Mouse (Mus musculus): ENCODE measurements around the gene Iqce.

The Iqce gene

DNA sequence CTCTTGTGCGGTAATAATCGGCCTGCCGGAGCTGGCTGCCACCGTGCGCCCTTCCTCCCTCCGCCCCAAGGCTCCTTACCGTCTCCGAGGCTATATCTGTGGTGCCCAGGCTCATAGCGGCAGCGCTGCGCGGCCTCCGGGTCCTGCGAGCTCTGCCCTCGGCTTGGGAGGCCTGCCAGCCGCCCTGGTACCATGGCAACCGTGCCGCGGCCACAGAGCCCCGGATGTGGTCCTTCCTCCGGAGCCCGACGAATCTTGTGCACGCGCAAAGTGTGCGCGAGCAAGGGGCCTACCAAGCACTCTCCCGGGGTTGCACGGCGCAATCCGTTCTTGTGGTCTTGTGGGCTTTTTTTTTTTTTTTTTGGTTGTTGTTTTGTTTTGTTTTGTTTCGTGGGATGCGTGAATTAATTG is at the start of gene Iqce:
TSS of gene Iqce (minus strand) at position 276 of the 411 bp plus-strand sequence.
- peak; percentile 94 for DNase-seq (ENCODE audit: low spot score)

DNA sequence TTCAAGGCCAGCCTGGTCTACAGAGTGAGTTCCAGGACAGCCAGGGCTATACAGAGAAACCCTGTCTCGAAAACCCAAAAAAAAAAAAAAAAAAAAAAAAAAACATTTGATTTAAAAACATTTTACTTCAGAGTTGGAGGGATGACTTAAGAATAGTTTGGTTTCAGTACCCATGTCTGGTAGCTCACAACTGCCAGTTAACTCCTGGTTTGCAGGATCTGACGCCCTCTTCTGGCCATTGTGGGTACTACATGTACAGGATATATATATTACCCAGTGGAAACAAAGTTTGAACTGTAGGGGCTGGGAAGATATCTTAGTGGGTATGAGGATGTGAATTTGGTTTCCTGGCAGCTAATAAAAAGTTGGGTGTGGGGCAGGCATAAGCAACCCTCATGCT is 48.7 kb upstream of the Iqce start:
- peak; percentile 52 for DNase-seq (ENCODE audit: low spot score)

DNA sequence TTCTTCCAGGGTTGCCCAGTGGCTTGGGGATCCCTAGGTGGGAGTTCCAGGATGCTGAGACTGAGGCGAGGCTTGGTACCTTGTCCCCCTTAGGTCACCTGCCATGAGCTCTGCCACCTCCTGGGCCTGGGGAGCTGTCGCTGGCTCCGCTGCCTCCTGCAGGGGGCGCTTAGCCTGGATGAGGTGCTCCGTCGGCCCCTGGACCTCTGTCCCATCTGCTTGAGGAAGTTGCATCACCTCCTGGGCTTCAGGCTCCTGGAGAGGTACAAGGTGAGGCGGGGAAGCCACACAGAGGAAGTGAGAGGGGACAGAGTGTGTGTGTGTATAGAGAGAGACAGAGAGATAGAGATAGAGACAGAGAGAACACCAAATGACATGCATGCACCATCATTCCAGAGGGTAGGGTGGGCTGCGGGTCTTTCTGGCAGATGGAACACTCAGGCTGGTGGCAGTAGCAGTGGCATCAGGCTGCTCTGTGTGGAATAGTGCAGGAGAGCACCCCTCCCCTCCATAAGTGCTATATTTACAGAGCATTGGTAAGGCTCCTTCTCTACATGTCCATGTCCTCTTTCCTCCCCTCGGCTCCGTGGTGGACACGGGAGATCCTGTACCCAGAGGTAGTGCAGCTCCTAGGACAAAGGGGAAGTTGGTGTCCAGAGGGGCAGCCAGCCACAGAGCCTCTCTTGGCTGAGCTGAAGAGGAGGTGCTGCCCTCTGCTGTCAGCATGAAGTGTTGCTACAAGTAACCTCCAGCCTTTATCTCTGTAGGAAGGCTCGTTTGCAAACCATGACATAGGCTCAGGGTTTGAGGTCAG is 47.1 kb upstream of the Iqce start:
- DNase-seq (ENCODE audit: low spot score), result peak; percentile 87

DNA sequence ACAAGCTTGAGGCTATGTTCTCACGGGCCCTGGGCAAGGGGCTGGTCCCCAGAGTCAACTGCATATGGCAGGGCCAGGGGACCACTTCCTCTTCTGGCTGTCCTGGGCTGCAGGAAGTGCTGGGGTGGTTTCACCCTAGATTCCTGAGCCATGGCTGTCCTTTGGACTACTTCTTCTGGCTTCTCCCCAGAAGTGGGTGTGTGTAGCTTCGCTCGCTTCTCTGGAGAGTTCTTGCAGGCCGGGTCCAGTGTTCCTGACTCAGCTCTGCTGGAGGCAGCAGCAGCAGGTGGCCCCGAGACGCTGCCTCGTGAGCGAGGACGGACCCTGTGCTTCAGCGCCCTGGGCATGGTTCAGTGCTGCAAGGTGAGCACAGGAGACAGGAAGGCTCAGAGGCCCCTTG is 46.2 kb upstream of the Iqce start:
- no peak for DNase-seq (ENCODE audit: low spot score)

DNA sequence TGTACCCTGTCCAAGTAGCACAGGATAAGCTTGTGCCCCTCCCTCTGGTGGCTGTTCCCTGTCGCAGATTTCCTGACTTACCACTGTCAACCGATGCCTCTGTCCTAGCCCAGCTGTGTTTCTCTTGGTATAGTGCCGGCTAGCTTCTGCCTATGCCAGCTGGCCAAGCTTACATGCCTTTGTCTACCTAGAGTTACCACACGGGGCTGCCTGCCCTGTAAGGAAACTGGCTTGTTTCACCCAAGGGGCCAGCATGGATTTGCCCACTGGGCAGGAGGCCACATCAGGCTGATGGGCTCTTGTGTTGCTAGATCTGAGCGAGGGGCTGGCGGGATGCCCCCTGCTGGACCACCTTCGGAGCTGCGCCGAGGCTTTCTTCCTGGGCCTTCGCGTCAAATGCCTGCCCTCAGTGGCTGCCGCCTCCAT is 41.5 kb upstream of the Iqce start:
- DNase-seq (ENCODE audit: low spot score), result peak; percentile 40

DNA sequence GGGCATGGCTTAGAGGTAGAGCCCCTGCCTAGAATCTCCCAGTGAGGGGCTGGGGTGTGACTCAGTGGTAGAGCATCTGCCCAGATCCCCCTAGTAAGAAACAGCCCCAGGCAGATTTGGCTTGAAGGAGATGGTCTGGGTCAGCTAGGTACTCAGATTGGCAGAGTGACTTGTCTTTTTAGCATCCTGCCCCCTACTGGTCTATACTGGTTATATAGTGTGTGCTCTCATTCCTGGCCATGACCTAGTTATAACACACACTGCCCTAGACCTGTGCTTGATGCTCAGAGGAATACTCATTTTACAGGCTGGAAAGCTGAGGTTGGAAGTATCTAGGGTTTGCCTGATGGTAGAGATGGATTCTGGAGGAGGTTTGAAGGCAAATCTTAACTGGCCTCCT is 39.7 kb upstream of the Iqce start:
- peak; percentile 38 for DNase-seq (ENCODE audit: low spot score)

DNA sequence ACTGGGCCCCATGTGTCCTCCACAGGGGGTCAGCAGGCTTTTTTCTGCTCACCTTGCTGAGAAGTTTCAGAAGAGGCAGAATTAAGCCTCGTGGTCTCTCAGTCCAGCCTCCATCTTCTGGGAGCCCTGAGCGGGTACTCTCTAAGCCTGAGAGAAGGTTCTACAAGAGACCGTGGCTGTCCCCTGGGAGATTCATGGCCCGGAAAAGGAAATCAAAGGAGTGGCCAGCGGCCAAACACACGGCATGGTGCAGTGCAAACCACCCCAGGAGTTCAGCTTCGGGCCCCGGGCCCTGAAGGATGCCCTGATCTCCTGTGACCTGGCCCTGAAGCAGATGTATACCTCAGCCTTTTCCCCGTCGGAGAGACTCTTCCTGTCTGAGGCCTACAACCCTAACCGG is 38.9 kb upstream of the Iqce start:
- no peak for DNase-seq (ENCODE audit: low spot score)

DNA sequence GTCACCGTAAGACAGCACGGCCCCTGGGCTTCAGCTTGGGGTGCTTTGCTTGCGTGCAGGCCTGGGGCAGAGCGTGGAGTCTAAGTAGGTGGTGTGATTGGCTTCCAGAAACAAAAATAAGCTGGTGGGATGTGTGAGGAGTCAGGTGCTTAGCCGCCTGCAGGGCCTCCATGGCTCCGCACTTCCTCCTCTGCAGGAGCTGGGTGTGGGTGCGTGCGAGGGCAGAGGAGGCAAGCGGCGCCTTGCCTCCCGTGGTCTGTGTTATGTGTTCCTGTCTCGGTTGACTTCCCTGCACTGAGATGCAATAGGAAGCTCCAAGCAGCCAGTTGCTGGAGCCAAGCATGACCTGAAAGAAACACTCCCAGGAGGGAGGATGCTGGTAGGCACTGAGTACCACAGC is 37.6 kb upstream of the Iqce start:
- no peak for DNase-seq (ENCODE audit: low spot score)

DNA sequence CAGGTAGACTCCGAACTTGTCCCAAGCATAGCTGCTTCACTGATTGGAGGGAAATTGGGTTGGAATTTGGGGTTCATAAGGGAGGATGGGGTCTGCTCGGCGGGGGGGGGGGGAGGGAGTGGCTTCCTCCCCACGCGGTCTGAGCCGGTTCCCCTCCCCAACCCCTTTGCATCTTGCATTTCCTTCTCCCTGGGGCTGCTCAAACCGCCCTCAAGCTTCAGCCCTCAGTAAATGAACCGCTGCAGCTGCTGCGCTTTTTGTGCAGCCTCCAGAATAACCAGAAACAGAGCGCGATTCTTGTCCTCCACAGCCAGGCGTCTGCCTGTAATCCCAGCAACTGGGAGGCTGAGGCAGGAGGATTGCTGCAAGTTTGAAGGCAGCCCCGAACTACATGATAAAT is 34.0 kb upstream of the Iqce start:
- DNase-seq (ENCODE audit: low spot score), result no peak

DNA sequence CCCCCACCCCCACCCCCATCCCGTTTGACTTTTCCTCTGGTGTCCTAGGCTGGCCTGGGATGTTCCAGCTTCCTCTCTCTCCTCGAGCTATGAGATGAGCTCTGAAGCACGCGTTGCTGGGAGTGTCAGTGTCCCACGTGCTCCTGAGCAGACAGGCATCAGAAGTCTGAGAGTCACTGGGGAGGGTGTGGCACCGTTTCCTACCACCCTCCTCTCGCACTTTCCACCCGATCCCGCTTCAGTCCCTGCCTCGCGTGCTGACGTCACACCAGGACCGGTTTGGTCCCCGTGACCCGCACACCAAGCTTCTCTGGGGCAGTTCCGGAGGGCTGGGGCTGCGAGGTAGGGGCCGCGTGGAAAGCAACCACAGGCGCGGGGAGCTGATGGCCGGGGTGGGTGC is 33.1 kb upstream of the Iqce start:
- DNase-seq (ENCODE audit: low spot score), result peak; percentile 49

DNA sequence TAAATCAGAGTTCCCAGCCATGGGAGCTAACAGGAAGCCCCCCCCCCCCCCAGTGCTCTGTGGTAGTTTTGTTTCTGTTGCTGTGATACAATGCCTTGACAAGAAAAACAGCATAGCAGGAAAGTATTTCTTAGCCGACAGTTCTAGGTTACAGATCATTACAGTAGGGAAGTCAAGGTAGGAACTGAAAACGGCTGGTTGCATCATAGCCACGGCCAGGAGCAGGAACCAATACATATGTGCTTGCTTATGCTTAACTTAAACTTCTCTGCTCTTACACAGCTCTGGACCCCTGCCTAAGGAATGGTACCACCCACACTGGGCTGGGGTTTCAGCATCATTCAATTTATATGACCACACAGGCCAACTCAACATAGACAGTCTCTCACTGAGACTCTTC is 31.2 kb upstream of the Iqce start:
- DNase-seq (ENCODE audit: low spot score), result no peak

DNA sequence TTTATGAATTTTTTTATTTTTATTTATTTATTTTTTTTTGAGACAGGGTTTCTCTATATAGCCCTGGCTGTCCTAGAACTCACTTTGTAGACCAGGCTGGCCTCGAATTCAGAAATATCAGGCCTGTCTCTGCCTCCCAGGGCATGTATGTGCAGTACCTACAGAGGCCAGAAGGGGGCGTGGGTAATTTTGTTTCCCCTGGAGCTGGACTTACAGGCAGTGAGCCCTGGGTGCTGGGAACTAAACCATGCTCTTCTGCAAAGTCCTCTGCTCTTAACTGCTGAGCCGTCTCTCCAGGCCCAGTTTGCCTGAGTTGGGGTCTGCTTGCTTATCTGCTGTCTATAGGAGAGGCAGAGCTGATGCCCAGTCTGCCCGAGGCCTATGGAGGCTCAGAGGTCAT is 30.0 kb upstream of the Iqce start:
- no peak for DNase-seq (ENCODE audit: low spot score)

DNA sequence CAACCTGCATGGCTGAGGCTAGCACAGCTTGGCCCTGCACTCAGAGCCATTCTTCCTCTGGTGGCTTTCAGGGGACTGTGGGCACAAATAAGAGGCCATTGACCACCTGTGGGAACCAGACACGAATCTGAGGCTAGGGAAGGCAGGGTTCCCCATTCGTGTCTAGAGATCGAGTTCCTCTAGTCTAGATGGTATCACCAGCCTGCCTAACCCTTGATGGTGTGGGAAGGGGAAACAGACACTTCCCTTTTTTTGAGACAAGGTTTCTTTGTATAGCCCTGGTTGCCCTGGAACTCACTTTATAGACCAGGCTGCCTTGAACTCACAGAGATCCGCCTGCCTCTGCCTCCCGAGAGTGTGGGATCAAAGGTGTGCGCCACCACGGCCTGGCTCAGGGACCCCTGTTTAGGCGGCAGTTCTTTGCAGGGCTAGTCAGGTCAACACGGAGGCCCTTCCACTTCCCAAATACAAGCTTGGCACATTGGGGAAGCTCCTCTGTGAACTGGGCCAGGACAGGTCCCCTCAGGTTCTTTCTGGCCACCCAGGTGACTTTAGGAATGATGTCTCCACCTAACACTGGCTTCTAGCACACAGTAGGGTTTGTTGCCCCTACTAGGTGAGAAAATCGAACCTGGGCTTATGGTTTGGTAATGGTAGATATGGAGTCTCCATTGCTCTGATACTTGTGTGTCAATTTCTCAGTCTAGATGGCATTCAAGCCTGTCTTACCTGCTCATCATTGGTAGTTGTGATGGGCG is 29.0 kb upstream of the Iqce start:
- no peak for DNase-seq (ENCODE audit: low spot score)

DNA sequence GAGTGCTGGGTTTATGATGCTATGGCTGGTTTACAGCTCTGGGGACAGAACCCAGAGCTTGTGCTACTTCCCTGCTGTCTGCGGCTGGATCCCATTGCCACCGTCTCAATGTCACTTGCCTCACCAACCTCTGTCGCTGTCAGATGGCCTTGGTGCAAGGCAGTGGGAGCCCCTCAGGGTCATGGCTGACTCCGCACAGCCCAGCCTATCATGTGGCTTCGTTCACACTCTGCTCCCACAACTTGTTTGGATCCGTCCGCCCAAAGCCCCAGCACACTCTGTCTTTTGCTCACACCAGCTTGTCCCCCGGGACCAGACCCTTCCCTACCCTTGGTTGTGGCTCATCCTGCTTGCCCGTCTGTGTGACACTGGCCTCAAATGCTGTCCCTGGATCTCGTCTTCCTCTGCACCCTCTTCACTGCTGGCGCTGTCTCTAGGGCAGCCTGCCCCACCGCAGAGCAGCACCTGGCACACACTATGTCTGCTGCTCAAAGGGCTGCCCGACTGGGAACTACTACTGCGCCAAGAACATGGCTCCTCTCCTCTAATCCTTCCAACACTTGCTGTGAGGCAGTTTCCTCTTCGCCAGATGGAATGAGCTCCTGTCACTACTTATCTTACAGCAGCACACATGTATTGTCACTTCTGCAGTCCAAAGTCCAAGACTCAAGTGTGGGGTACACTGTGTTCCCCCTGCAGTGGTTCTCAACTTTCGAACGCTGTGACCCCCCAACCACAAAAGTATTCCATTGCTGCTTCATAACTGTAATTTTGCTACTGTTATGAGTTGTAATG is 25.0 kb upstream of the Iqce start:
- DNase-seq (ENCODE audit: low spot score), result no peak

DNA sequence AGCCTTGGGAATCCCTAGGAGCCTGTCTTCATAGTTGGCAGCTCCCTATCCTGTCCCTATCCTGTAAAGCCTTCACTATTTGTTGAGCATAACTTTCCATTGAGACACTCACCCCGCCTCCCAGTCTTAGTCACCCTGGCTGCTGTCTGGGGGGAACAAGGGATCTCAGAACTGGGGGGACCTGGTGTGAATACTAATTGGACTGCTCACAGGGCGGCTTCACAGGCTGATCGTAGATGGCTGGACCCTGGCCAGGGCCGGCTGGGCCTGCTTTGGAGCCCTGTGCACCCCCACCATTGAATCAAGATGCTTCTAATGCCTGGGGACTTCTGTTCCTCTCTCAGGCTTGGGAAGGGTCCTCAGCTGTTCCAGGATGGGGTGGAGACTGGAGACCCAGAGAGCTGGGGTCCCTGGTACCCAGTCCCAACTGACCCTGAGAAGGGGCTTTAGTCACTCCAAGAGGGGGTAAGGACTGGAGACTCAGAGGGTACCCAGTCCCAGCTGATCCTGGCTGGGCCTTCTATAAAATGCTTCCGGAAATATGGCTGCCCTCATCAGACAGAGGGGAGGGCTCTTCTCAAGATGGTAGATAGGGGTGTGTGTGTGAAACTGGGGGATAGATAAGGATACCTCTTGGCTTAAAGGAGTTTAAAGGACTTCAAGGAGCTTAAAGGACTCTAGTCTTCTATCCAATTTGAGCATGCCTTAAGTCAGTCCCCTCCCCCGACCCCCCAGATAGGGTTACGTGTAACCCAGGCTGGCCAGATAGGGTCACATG is 24.1 kb upstream of the Iqce start:
- DNase-seq (ENCODE audit: low spot score), result no peak

DNA sequence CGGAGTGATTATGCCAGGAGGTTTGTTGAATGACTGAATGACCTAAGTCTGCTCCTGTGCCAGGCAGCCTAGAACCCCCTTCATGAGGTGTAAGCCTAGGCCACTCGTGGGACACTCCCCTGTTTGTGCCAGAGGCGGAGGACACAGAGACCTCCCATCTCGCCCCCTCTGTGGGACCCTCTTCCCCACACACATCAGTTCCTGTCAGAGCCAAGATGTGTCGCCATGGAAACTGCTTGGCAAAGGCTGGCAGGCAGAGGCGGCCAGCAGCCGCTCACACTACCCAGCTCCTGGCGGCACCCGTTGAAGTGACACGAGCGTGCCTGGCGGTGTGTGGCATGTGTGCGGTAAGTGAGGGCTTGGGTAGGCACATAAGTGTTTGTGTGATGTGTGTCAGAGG is 21.6 kb upstream of the Iqce start, which contains the start of gene Amz1:
TSS of gene Amz1 (plus strand) at position 306 of the 400 bp plus-strand sequence.
- DNase-seq (ENCODE audit: low spot score), result no peak

DNA sequence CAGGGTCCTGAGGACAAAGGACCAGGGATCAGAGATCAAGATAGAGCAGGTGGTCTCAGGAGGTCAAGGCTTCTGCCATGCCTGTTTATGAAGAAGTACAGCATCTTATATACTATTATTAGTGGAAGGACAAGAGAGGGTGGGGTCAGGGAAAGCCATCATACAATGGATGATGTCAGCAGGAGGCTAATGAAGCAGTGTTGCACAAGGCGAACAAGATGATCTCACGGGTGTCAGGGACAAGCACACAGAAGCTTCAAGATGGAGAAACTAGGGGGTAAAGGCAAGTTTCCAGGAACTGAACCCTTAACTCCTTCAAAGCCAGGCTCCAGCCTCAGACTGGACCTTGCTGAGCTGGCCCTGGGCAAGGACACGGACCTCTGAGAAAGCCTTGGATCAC is 19.9 kb upstream of the Iqce start:
- DNase-seq (ENCODE audit: low spot score), result no peak

DNA sequence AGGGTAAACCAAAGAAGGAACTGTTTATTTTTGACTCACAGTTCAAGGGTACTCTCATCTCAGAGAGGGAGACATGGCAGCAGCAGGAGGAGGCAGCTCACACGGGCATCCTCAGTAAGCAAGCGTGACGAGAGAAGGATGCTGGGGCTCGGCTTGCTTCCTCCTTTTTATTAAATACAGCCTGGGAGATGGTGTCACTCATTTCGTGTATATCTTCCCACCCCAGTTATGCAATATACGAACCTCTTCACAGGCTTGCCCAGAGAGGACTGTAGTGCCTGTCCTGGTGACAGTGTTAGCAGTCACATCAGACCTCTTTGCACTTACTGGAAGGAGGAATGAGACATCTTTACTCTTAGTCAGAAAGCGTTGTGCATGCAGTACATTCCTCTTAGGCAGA is 18.6 kb upstream of the Iqce start:
- no peak for DNase-seq (ENCODE audit: low spot score)

DNA sequence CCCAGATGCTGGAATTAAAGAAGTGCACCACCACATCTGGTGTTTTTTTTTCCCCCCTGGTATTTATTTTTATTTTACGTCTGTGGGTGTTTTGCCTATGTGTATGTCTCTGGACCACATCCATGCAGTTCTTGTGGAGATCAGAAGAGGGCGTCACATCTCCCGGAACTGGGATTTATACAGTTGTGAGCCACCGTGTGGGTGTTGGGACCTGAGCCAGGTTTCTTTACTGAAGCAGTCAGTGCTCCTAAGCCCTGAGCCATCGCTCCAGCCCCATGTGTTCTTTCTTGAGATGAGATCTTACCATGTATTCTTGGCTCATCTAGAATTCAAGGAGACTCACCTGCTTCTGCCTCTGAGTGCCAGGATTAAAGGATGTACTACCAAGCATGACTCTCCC is 8.9 kb upstream of the Iqce start:
- no peak for DNase-seq (ENCODE audit: low spot score)

DNA sequence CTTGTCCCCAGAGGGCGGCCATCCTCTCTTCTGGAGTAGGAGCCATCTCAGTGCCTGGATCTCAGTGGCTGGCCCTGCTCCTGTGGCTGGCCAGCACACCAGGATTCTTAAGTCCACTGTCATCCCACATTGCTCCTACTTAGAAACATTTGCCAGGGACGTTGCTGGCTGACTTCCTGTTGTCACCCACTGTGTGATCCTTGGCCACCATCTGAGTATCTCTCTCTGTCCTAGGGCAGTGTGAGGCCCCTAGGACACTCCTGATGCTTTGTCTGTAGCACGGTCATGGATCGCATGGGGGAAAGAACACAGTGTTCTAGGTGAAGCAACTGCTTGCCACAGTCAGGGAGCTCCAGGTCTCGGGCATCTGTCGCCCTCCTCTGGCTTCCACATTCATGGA is 8.1 kb upstream of the Iqce start:
- DNase-seq (ENCODE audit: low spot score), result no peak

DNA sequence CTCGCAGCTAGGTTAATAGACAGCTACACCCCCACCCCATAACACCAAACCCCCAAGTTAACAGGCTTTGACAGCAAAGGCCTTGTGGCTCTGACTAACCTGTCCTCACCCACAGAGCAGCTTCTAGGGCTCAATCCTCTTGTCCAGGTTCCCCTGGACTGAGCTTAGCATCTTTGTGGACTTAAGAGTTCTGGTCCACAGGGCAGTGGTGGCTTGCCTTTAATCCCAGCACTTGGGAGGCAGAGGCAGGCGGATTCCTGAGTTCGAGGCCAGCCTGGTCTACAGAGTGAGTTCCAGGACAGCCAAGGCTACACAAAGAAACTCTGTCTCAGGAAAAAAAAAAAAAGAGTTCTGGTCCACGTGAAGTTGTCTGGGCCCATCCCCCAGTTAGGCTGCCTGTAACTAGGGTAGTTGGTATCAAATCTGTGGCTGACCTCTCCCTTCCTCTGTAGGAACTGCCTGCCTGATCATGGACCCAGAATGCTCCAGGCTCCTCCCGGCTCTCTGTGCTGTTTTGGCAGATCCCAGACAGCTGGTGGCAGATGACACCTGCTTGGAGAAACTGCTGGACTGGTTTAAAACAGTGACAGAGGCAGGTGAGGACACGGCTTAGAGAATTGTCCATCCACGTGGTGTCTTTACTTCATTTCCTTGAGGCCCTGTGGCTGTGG is 3.5 kb upstream of the Iqce start:
- DNase-seq (ENCODE audit: low spot score), result no peak

Data from retina, embryonic 14.5 days (tissue).